In genomic region chr19:46846459-46846858, GRCm38 (mm10) we compare ENCODE assay signal across 15 mouse cellular contexts.
DNase-seq lines count a peak whose midpoint lies in the region; ATAC-seq lines count a peak whose summit lies in the region.
"Had no signal": no experiment of that assay in that cellular context is flagged by ENCODE, and none has a peak within 500 bp of the region (broad histone marks: within the 10 kb centered on the region; RNA-seq: fewer than 3 reads in every experiment).

No protein-coding gene starts in this region.

- peak overlapping the region; percentile 47 for H3K9ac ChIP-seq in liver, embryonic 12.5 days
- no peak overlapping the region for H3K9ac ChIP-seq in intestine, embryonic 16.5 days (ENCODE audit: low read depth, low read length)
- H3K9ac ChIP-seq: forebrain, embryonic 15.5 days; kidney, embryonic 15.5 days; limb, embryonic 13.5 days; midbrain, embryonic 12.5 days had no signal

- H3K4me1 ChIP-seq in liver, embryonic 12.5 days: peaks cover 74% of the 10 kb centered on the region
- H3K4me1 ChIP-seq in midbrain, embryonic 10.5 days: peaks cover 8% of the 10 kb centered on the region
- peaks cover 10% of the 10 kb centered on the region; the same call in 1 of the 2 replicates for H3K4me1 ChIP-seq in intestine, embryonic 16.5 days (ENCODE audit: control insufficient read depth, insufficient read depth, low read length)

- no peaks in the 10 kb centered on the region for H3K27me3 ChIP-seq in liver, embryonic 12.5 days (replicated peaks)
- no peaks in the 10 kb centered on the region for H3K27me3 ChIP-seq in midbrain, embryonic 10.5 days (ENCODE audit: low read depth, poor library complexity, severe bottlenecking)
- H3K27me3 ChIP-seq in intestine, embryonic 16.5 days (replicated peaks; ENCODE audit: control insufficient read depth, insufficient read depth, low read length): no peaks in the 10 kb centered on the region
- H3K27me3 ChIP-seq: forebrain, embryonic 15.5 days; kidney, embryonic 15.5 days; limb, embryonic 13.5 days; midbrain, embryonic 12.5 days had no signal

- peak overlapping the region; percentile 92 for H3K27ac ChIP-seq in liver, embryonic 12.5 days
- H3K27ac ChIP-seq in midbrain, embryonic 10.5 days (replicated peaks): no peak overlapping the region
- no peak overlapping the region for H3K27ac ChIP-seq in intestine, embryonic 16.5 days (ENCODE audit: low read length)
- H3K27ac ChIP-seq: forebrain, embryonic 15.5 days; kidney, embryonic 15.5 days; left cerebral cortex, adult 2 months; limb, embryonic 13.5 days; midbrain, embryonic 12.5 days had no signal

- no peaks in the 10 kb centered on the region for H3K9me3 ChIP-seq in liver, embryonic 12.5 days (replicated peaks)
- no peaks in the 10 kb centered on the region for H3K9me3 ChIP-seq in midbrain, embryonic 10.5 days (replicated peaks)
- no peaks in the 10 kb centered on the region for H3K9me3 ChIP-seq in intestine, embryonic 16.5 days (ENCODE audit: control insufficient read depth, low read length)
- H3K9me3 ChIP-seq: forebrain, embryonic 15.5 days; kidney, embryonic 15.5 days; limb, embryonic 13.5 days; midbrain, embryonic 12.5 days had no signal

- peak overlapping the region; percentile 37 for H3K4me2 ChIP-seq in liver, embryonic 12.5 days
- no peak overlapping the region for H3K4me2 ChIP-seq in intestine, embryonic 16.5 days (ENCODE audit: low read depth, low read length)
- H3K4me2 ChIP-seq: forebrain, embryonic 15.5 days; kidney, embryonic 15.5 days; limb, embryonic 13.5 days; midbrain, embryonic 12.5 days had no signal

- WGBS in liver, embryonic 12.5 days (ENCODE audit: insufficient replicate concordance): 32% methylated on average over 5 of the region's 5 CpGs
- 84% methylated on average over 5 of the region's 5 CpGs for WGBS in midbrain, embryonic 10.5 days
- WGBS in intestine, embryonic 16.5 days: 82% methylated on average over 5 of the region's 5 CpGs

- ATAC-seq in liver, embryonic 12.5 days: peak; percentile 31
- ATAC-seq in intestine, embryonic 16.5 days: no peak
- ATAC-seq: forebrain, embryonic 15.5 days had no signal

- H3K36me3 ChIP-seq in liver, embryonic 12.5 days: no peaks in the 10 kb centered on the region
- H3K36me3 ChIP-seq in midbrain, embryonic 10.5 days: no peaks in the 10 kb centered on the region
- no peaks in the 10 kb centered on the region for H3K36me3 ChIP-seq in intestine, embryonic 16.5 days (ENCODE audit: control insufficient read depth, insufficient read depth, low read length)
- H3K36me3 ChIP-seq: forebrain, embryonic 15.5 days; kidney, embryonic 15.5 days; limb, embryonic 13.5 days; midbrain, embryonic 12.5 days had no signal

- peak; percentile 22 for DNase-seq in lung, postnatal 10 days
- no peak for DNase-seq in lung, postnatal 14 days
- DNase-seq in c-Kit-positive CD71-positive TER-119-negative erythroid progenitor cells, embryonic 14.5 days (ENCODE audit: low read depth): peak; percentile 54
- DNase-seq in midbrain, embryonic 10.5 days (ENCODE audit: low spot score): no peak
- DNase-seq in embryo, embryonic 9.5 days (ENCODE audit: extremely low spot score): no peak
- DNase-seq: cerebellum, adult 11-12 months; gastrocnemius, postnatal 10 days; heart, postnatal 4 days had no signal

- no peak overlapping the region for H3K4me3 ChIP-seq in liver, embryonic 12.5 days
- H3K4me3 ChIP-seq in midbrain, embryonic 10.5 days: no peak overlapping the region
- H3K4me3 ChIP-seq in intestine, embryonic 16.5 days (ENCODE audit: low read length): no peak overlapping the region
- H3K4me3 ChIP-seq: forebrain, embryonic 15.5 days; kidney, embryonic 15.5 days; left cerebral cortex, adult 2 months; limb, embryonic 13.5 days; midbrain, embryonic 12.5 days had no signal

Comparison
In these comparisons a context has a peak if more than half of its experiments do, and no peak if none do; other contexts are left out.
1. DNase-seq: peak in lung, postnatal 10 days (single experiment) and c-Kit-positive CD71-positive TER-119-negative erythroid progenitor cells, embryonic 14.5 days (single experiment); none in lung, postnatal 14 days (single experiment), midbrain, embryonic 10.5 days (single experiment) and embryo, embryonic 9.5 days (single experiment).